Mouse (Mus musculus) myocyte (in vitro differentiated cells): ENCODE measurements around the gene Il34. TPM values are rescaled to one million over a fixed set of nuclear protein-coding genes. Genes with fewer than 3 reads are reported as not detected.
A peak's percentile ranks its signal among the peaks of the same experiment; 100 is the strongest.

Experiments used
- H3K27me3 ChIP-seq: one replicate; pipeline ENCODE4 v1.6.1; 2011; ENCODE audit not compliant: control insufficient read depth, insufficient read depth, insufficient read length
- H3K36me3 ChIP-seq: one replicate; pipeline ENCODE4 v1.6.1; 2011; ENCODE audit not compliant: control insufficient read depth, insufficient read depth
- H3K4me2 ChIP-seq: one replicate; pipeline ENCODE4 v1.6.1; 2011; ENCODE audit warnings: low read depth, control low read depth
- H3K4me3 ChIP-seq: one replicate; pipeline ENCODE4 v1.5.1; 2011; ENCODE audit warnings: mild to moderate bottlenecking, control low read depth, moderate library complexity
- H3K79me2 ChIP-seq: one replicate; pipeline ENCODE4 v1.6.1; 2011; ENCODE audit not compliant: control insufficient read depth, insufficient read depth
- H3ac ChIP-seq: one replicate; pipeline ENCODE4 v1.6.1; 2011; ENCODE audit not compliant: control insufficient read depth, insufficient read length
- CEBPB ChIP-seq: IDR thresholded peaks from 2 replicates; pipeline ENCODE4 v1.6.1; 2011; ENCODE audit warnings: mild to moderate bottlenecking, moderate library complexity; ENCODE audit not compliant: poor library complexity, insufficient read depth, severe bottlenecking
- E2F4 ChIP-seq: IDR thresholded peaks from one replicate; pipeline ENCODE4 v1.6.1; 2011; ENCODE audit warnings: mild to moderate bottlenecking, control low read depth, moderate library complexity; ENCODE audit not compliant: insufficient read depth
- MAX ChIP-seq: IDR thresholded peaks from one replicate; pipeline ENCODE4 v1.6.1; 2011; ENCODE audit warnings: low read depth, mild to moderate bottlenecking, control low read depth
- MYOD1 ChIP-seq, 3 experiments: IDR thresholded peaks; one replicate each; pipeline ENCODE4 v1.6.1; 2011; ENCODE audit warnings: control low read depth in 2 of 3, low read depth in 2 of 3, mild to moderate bottlenecking in 2 of 3, moderate library complexity in 1 of 3; ENCODE audit not compliant: insufficient read length in 2 of 3, control insufficient read depth in 1 of 3
- MYOG ChIP-seq, 3 experiments: IDR thresholded peaks; one replicate each; pipeline ENCODE4 v1.6.1; 2011; ENCODE audit warnings: control low read depth in 2 of 3, low read depth in 2 of 3, mild to moderate bottlenecking in 2 of 3; ENCODE audit not compliant: insufficient read length in 2 of 3, control insufficient read depth in 1 of 3, insufficient read depth in 1 of 3
- POLR2A ChIP-seq: IDR thresholded peaks from one replicate; pipeline ENCODE4 v1.6.1; 2011; ENCODE audit warnings: low read depth, mild to moderate bottlenecking, control low read depth, moderate library complexity; ENCODE audit not compliant: insufficient read length
- POLR2AphosphoS2 ChIP-seq: IDR thresholded peaks from one replicate; pipeline ENCODE4 v1.6.1; 2011; ENCODE audit warnings: low read depth, control low read depth; ENCODE audit not compliant: insufficient read length
- REST ChIP-seq: IDR thresholded peaks from one replicate; pipeline ENCODE4 v1.6.1; 2011; ENCODE audit warnings: mild to moderate bottlenecking, control low read depth, moderate library complexity; ENCODE audit not compliant: insufficient read depth, insufficient read length
- SRF ChIP-seq: IDR thresholded peaks from one replicate; pipeline ENCODE4 v1.6.1; 2011; ENCODE audit warnings: low read depth; ENCODE audit not compliant: control insufficient read depth, insufficient read length
- TCF12 ChIP-seq: IDR thresholded peaks from one replicate; pipeline ENCODE4 v1.6.1; 2011; ENCODE audit warnings: mild to moderate bottlenecking, control low read depth; ENCODE audit not compliant: poor library complexity, insufficient read depth, severe bottlenecking
- TCF3 ChIP-seq: IDR thresholded peaks from one replicate; pipeline ENCODE4 v1.6.1; 2011; ENCODE audit warnings: low read depth, control low read depth; ENCODE audit not compliant: insufficient read length
- USF1 ChIP-seq: IDR thresholded peaks from one replicate; pipeline ENCODE4 v1.6.1; 2011; ENCODE audit warnings: low read depth, mild to moderate bottlenecking, control low read depth, moderate library complexity
- polyA plus RNA-seq: library from polyadenylated mRNA; unstranded; fragments of >200 nt; fragmentation: generic; extraction: Trizol; gene quantifications from one replicate; pipeline ENCODE4 v1.2.1, GENCODE M21; 2012; ENCODE audit warnings: missing spikeins

Il34 gene
- polyA plus RNA-seq, 1 experiment: 13.4 TPM

GRCm38 (mm10) chr8:110775316-110775715, 30.4 kb downstream of the Il34 start:
- Histone ChIP-seq H3K4me3 (no peak overlapping the region), H3K4me2 (no peak overlapping the region), H3K36me3 (peaks cover 6% of the 10 kb centered on the region), H3ac (no peak overlapping the region), H3K27me3 (no peaks in the 10 kb centered on the region), H3K79me2 (no peaks in the 10 kb centered on the region)
- TF ChIP-seq POLR2AphosphoS2 (no peak), MYOG (IDR thresholded peaks at IDR 0.05; ENCODE audit: control insufficient read depth in 1 of 3, insufficient read depth in 1 of 3, insufficient read length in 2 of 3, low read depth in 2 of 3) (no peak)

GRCm38 (mm10) chr8:110774725-110775124, 31.0 kb downstream of the Il34 start:
- TF ChIP-seq USF1 (no peak), TCF3 (no peak), POLR2A (no peak), TCF12 (no peak), SRF (no peak), MYOG (IDR thresholded peaks at IDR 0.05; ENCODE audit: control insufficient read depth in 1 of 3, insufficient read depth in 1 of 3, insufficient read length in 2 of 3, low read depth in 2 of 3) (no peak), E2F4 (no peak), MAX (no peak), POLR2AphosphoS2 (no peak), REST (no peak), CEBPB (no peak), MYOD1 (IDR thresholded peaks at IDR 0.05; ENCODE audit: control insufficient read depth in 1 of 3, insufficient read length in 2 of 3, low read depth in 2 of 3) (no peak)
- Histone ChIP-seq H3K4me2 (no peak overlapping the region), H3K79me2 (no peaks in the 10 kb centered on the region), H3K27me3 (no peaks in the 10 kb centered on the region), H3K4me3 (no peak overlapping the region), H3ac (no peak overlapping the region), H3K36me3 (peaks cover 6% of the 10 kb centered on the region)

- H3K4me2 ChIP-seq: no peak overlapping the region
- H3K79me2 ChIP-seq: no peaks in the 10 kb centered on the region
- peaks cover 6% of the 10 kb centered on the region for H3K36me3 ChIP-seq
- TF ChIP-seq MAX (no peak), TCF12 (no peak), E2F4 (no peak), SRF (no peak), USF1 (no peak), TCF3 (no peak), CEBPB (no peak), MYOD1 (IDR thresholded peaks at IDR 0.05; ENCODE audit: control insufficient read depth in 1 of 3, insufficient read length in 2 of 3, low read depth in 2 of 3) (no peak), POLR2A (no peak), REST (no peak), POLR2AphosphoS2 (no peak), MYOG (IDR thresholded peaks at IDR 0.05; ENCODE audit: control insufficient read depth in 1 of 3, insufficient read depth in 1 of 3, insufficient read length in 2 of 3, low read depth in 2 of 3) (no peak)
- H3K4me3 ChIP-seq: no peak overlapping the region
- no peak overlapping the region for H3ac ChIP-seq
- H3K27me3 ChIP-seq: no peaks in the 10 kb centered on the region
These were observed 31.7 kb downstream of the Il34 start for GRCm38 (mm10) chr8:110774047-110774446.

- Histone ChIP-seq H3ac (no peak overlapping the region), H3K79me2 (no peaks in the 10 kb centered on the region), H3K36me3 (peaks cover 6% of the 10 kb centered on the region), H3K4me2 (peak overlapping the region; percentile 8), H3K27me3 (no peaks in the 10 kb centered on the region), H3K4me3 (no peak overlapping the region)
- TF ChIP-seq MYOD1 (IDR thresholded peaks at IDR 0.05; ENCODE audit: control insufficient read depth in 1 of 3, insufficient read length in 2 of 3, low read depth in 2 of 3) (peak in 1 of 3 experiments; percentile 56), MYOG (IDR thresholded peaks at IDR 0.05; ENCODE audit: control insufficient read depth in 1 of 3, insufficient read depth in 1 of 3, insufficient read length in 2 of 3, low read depth in 2 of 3) (peak in 1 of 3 experiments; percentile 41), E2F4 (no peak), TCF3 (no peak), CEBPB (no peak), POLR2A (no peak), TCF12 (no peak), USF1 (no peak), SRF (no peak), MAX (no peak), POLR2AphosphoS2 (no peak), REST (no peak)
These were observed 33.3 kb downstream of the Il34 start for GRCm38 (mm10) chr8:110772452-110772851.

GRCm38 (mm10) chr8:110767261-110767660, 38.5 kb downstream of the Il34 start:
- Histone ChIP-seq H3K4me2 (no peak overlapping the region), H3K79me2 (no peaks in the 10 kb centered on the region), H3K27me3 (no peaks in the 10 kb centered on the region), H3K4me3 (no peak overlapping the region), H3ac (no peak overlapping the region), H3K36me3 (peaks cover 6% of the 10 kb centered on the region)
- TF ChIP-seq SRF (no peak), TCF12 (no peak), MAX (no peak), POLR2AphosphoS2 (no peak), USF1 (no peak), TCF3 (no peak), E2F4 (no peak), MYOG (IDR thresholded peaks at IDR 0.05; ENCODE audit: control insufficient read depth in 1 of 3, insufficient read depth in 1 of 3, insufficient read length in 2 of 3, low read depth in 2 of 3) (no peak), CEBPB (no peak), MYOD1 (IDR thresholded peaks at IDR 0.05; ENCODE audit: control insufficient read depth in 1 of 3, insufficient read length in 2 of 3, low read depth in 2 of 3) (no peak), REST (no peak), POLR2A (no peak)
